Mouse (Mus musculus) spleen, postnatal 36 days (tissue): ENCODE results near the gene Tubg1.

ENCODE experiments used
- DNase-seq, 2 experiments: peaks; one replicate each; pipeline ENCODE4 v3.0.0; 2022; ENCODE audit warnings: low spot score in 2 of 2, mixed read lengths in 1 of 2

The Tubg1 gene

DNA sequence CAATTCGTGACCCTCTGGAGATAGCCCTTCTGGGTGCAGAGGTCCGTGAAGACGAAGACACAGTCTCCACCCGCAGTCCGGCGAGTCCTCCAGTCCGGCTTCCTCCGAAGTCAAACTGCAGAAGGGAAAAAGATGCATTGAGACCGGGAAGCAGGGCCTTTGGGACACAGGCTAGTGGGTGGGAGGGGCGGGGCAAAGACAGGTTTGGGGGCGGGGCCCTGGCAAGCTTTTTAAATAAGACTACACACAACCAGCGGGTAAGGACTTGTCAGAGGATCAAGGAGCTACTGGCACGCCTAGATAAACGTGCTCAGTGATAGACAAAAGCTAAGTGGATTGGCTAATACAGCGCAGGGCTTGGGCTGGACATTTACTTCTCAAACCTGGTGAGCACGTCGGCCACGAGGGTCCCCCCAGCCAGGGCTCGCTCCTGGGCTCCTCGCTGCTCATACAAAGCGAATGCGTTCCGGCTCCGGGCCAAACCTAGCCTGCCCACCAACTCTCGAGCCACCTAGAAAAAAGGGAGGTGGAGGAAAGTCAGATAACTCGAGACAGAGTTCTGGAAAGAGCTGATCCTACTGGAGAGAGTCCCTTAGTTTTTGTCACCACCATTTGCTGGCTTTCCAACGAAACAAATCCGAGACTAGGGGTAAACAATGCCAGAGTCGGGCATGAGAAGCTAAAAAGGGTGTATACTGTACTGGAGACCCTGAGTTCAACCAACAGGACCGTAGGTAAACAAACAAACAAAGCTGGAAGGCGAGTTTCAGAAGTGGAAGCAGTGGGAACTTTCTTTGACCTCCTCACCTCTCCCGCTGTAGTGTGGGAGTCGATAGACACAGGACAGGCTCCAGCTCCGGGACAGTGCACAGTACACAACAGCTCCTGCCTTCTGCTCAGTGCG, 45.2 kb downstream of the Tubg1 start:
- DNase-seq, result no peak

- DNase-seq, result no peak
Observed at GRCm38 (mm10) chr11:101166357-101166756, 46.6 kb downstream of the Tubg1 start.

DNA sequence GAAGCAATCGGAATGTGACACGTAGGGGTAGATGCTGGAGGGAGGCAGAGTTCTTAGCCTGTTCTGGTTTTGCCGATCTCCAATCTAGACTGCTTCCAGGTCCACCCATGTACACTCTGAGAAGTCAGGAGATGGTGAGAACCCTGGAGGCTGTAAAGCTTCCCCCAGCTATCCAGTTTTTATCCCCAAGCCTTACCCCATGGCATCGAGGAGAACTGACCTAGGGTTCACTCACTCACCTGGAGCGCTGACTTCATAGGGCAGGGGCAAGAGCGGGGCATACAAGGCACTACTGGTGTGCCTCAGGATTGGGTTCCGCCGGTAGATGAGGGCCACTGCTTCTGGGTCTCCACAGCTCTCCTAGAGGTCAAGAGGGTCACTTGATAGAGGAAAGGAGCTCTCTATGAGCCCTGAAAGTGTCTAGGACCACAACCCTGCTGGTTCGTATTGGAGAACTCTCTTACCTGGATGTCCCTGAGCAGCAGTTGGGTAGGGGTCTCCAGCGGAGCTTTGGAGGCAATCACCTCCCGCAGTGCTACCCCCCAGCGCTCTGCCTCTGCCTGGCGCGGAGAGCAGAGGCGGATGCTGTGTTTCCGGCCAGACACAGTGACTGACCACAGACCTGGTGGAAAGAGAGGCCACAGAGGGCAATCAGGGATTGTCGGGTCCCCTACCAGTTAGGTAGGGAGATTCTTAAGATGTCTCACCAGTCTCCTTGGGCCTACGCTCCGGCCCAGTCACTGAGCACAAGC, 47.6 kb downstream of the Tubg1 start:
- DNase-seq, result no peak

DNA sequence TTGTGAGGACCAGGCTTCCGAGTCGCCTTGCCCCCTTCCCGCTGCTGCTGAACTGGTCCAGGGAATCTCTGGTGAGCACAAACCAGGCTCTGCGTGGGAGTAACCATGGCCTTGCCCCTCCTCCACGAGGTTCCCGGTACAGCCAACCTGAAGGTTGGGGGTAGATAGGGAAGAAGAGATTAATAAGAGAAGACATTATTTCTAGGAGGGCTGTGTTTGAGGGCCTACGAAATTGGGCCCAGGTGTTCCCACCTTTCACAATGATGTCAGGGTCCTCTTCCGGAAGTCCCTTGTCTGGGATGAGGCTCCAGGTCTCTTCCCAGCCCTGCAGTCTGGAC, 48.2 kb downstream of the Tubg1 start:
- DNase-seq, result no peak

DNA sequence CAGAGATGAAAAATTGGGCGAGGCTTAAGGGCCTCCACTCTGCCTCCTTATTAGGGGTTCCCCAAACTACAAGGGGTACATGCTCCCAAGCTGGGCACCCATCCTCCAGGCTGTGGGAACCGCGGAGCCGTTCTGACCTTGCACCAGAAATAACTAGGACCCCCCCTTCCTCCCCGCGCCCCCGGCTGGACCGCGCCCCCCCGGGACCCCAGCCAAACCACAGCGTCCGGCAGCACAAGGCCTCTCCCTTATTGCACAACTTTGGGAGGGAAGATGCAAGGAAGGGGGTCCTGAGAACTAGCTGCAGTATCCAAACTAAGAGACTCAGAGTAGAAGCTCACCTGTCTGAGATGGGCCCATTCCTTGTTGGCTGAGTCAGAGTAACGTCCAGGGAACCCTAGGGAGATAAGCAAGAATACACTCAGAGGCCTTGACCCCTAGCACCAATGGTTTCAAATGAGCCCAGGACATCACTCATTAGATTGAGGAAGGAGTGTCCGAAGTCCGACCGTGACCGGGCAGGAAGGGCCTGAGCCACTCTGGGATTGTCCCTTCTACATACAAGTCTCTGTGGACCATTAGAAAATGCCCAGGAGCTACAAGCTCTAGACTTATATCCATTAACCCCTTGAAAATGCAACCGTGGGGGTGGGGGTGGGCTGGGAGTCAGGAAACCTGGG, 48.7 kb downstream of the Tubg1 start:
- no peak for DNase-seq

DNA sequence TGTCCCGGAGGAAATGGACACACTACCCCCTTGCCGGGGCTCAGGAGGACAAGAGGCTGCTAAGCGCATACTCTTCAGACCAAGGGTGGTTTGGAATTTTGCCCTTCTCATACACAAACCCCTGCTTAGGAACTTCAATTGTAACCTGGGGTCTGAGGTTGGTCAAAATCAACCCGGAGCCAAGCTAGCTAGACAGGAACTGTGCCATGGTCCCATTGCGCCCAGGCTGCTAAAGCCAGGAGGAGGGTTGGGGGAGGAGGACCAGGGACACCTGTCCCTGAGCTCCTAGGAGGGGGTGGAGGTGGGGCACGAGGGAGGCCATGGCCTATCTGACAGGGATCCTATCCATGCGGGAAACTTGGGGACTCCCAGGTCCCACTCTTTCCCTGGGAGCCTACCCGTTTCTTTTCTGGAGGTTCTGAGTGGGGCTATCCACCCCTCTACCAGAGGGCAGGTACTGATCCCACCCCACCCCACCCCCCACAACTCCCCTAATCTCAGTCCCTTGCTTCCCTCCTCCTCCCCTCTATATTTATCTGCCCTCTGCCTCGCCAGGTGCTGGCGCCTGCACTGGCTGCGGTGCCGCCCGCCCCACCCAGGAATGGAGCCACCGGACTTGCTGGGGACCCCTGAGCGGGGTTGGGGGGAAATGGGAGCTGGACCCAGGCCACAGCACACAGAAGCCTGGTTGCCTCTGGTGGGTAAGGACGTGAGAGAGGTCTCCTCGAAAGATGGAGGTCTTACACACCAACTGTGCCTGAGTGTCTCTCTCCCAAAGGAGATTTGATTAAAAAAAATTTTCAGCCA, 49.8 kb downstream of the Tubg1 start:
- no peak for DNase-seq

- DNase-seq, result no peak
Observed at GRCm38 (mm10) chr11:101170354-101170810, 50.6 kb downstream of the Tubg1 start, which contains the start of gene Cntnap1. TSS of gene Cntnap1 (plus strand) at chr11:101170523.

DNA sequence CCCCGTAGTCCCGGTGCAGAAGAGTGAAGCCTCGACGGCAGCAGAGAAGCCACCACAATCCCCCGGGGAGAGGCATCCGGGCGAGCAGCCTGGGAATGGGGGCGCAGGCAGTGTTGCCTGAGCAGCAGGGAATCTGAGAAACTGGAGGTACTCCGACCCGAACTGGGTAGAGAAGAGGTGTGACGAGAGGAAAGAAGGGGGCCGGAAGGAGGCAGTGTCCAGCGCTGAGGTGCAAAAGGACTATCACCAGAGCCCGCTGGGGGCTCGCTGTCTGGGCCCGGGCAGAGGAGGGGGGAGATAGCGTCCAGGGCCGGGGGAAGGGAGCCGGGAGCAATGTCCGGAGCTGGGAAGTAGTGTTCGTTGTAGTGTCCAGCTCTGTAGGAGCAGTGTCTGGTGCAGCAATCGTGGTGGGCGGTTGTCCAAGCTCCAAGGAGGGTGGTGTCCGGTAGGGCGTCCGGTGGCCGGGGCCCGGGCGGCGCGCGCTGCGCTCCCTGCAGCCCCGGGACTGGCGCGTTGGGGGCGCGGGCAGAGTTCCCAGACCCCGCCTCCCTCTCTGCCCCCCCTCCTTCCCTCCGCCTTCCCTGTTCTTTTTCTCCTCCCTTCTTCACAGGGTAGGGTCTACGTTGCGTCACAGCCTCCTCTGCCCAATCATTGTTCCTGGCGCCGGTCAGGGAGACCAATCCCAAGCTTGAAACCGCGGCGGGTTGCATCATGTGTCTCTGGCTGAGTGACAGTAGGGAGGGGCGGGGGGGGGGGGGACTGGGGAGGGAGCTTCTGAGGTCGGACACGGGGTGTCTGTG, 51.3 kb downstream of the Tubg1 start, which contains the start of gene Plekhh3:
Gene Plekhh3 (minus strand): TSS at position 541 of the 800 bp plus-strand sequence.
- DNase-seq, result peak; percentile 89 to 91

GRCm38 (mm10) chr11:101171721-101172433, 52.1 kb downstream of the Tubg1 start:
- DNase-seq, result peak; percentile 40 to 46

DNA sequence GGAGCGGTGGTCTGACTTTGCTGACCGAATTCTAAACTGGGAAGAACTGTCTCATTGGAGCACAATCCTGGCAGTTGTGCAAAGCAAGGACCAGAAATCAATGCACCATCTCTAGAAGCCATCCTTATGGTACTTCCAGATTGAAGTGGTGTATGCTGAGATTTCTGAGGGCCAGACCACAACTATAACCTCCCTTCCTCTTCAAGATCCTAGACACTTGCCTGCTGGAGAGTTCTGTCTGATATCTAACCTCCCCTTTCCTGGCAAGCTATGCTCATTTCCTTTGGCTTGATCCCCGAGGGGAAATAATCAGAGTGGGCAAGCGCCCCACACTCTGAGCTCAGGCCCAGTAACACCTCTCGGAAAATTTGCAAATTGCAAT, 52.7 kb downstream of the Tubg1 start:
- no peak for DNase-seq

GRCm38 (mm10) chr11:101173112-101173511, 53.4 kb downstream of the Tubg1 start:
- DNase-seq, result no peak

DNA sequence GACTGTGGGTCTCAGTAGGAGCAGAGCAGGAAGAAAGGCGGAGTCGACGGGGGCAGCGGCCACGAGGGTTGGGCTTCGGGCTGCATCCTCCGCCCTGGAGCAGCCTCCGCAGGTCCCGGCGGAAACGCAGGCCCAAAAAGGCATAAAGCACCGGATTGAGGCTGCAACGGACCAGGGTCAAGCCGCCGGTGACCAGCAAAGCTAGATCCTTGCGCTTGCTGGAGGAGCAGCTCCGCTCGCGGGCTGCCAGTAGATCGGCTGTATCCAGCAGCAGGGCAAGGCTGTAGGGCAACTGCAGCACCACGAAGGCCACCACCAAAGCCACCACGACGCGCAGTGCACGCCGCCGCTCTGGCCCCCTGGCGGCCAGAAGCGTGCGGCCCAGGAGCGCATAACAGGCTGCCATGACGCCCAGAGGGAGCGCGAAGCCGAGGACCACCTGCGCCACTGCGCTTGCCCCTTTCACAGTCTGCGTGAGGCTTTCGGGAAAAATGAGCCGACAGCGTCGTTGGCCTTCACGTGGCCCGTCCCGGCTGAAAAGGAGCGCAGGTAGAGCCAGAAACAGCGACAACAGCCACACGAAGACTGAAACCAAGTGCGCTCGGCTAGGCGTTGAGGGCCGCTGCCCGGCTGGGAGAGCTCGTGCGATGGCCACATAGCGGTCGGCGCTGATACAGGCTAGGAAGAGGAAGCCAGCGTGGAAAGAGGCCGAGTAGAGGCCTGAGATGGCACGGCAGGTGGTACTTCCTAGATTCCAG, 54.1 kb downstream of the Tubg1 start:
- DNase-seq, result peak; percentile 72 to 80

GRCm38 (mm10) chr11:101174389-101174745, 54.6 kb downstream of the Tubg1 start:
- no peak for DNase-seq

GRCm38 (mm10) chr11:101174851-101175628, 55.3 kb downstream of the Tubg1 start, which contains the start of gene Ccr10:
TSS of gene Ccr10 (minus strand) at chr11:101175443.
- no peak for DNase-seq

- DNase-seq, result no peak
Observed at GRCm38 (mm10) chr11:101175636-101176116, 55.9 kb downstream of the Tubg1 start.
